Mouse (Mus musculus): ENCODE measurements around the gene Dpf1. TPM values are rescaled to one million over a fixed set of nuclear protein-coding genes. Genes with fewer than 3 reads are reported as not detected.

Dpf1 gene
- polyA plus RNA-seq, 1 experiment from 2014 or later: 2.3 TPM

DNA sequence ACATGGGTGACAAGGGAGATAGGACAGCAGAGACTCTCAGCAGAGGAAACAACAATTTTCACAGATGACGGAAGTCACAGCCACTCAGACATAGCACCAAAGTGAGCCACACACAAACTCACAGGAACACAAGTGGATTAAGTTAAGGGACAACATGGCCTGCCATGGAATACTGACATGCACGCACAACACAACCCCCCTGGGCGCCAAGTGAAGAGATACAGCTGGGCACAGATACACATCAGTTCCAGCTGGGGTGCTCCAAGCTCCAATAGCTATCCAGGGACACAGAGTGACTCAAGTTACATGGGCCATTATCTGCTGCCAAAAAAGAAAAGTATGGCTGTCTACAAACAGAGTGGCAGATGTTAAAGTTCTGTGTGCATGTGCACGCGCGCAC lies 13.9 kb upstream of the Dpf1 start:
- peak overlapping the region; percentile 79 for H3K4me2 ChIP-seq

DNA sequence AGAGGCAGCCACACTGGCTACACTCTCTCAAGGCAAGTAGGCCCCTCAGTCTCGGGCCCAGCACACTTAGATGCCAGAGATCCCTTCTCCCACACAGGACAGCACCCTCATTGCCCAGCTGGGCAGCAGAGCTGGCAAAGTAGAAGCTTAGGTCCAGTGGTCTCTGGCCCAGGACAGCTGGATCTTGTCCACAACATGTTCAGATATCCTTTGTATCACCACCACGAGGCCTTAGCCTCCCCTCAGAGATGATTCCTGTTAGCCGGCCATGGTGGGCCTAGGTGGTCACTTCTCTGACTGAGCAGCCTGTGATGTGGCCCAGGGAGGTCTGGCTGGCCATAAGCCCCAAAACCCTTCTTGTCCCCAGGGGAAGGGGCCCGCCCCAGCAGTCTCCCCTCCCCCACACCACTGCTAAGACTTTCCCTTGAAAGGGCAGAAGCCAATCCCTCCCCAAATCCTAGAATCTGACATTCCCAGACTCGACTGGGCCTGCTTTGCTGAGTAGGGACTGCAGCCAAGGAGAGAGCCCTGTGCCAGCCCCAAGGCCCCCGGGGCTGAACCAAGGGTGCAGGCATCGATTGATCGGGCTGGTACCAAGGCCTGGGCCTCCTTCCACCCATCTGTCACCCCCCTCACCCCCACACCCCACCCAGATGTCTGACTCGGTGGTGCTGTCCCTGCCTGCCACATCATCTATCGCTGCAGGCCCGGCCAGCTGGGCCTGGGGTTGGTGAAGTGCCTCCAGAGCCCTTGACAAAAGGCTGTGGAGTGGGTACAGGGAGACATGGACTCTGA lies 12.9 kb upstream of the Dpf1 start:
- WGBS (ENCODE audit: insufficient replicate concordance): 64% methylated on average over 11 of the region's 11 CpGs
- Histone ChIP-seq H3K27me3 (peaks cover 31% of the 10 kb centered on the region), H3K9ac (no peak overlapping the region), H3K4me1 (replicated peaks) (peaks cover 40% of the 10 kb centered on the region), H3K27ac (no peak overlapping the region), H3K4me2 (no peak overlapping the region), H3K4me3 (replicated peaks) (no peak overlapping the region), H3K36me3 (no peaks in the 10 kb centered on the region), H3K9me3 (replicated peaks) (no peaks in the 10 kb centered on the region)
- ATAC-seq (ENCODE audit: low read depth) (no peak), DNase-seq (no peak)

More for the DNA sequence above, 13.9 kb upstream of the Dpf1 start:
- ATAC-seq (ENCODE audit: low read depth): no peak
- Histone ChIP-seq H3K27me3 (peaks cover 31% of the 10 kb centered on the region), H3K4me3 (replicated peaks) (no peak overlapping the region), H3K9me3 (replicated peaks) (no peaks in the 10 kb centered on the region), H3K36me3 (no peaks in the 10 kb centered on the region), H3K4me1 (replicated peaks) (peaks cover 41% of the 10 kb centered on the region), H3K9ac (no peak overlapping the region), H3K27ac (no peak overlapping the region)
- no peak for DNase-seq
- 86% methylated on average over 6 of the region's 6 CpGs for WGBS (ENCODE audit: insufficient replicate concordance)

- no peak for DNase-seq
- 34% methylated on average over 6 of the region's 7 CpGs for WGBS (ENCODE audit: insufficient replicate concordance)
- Histone ChIP-seq H3K9ac (no peak overlapping the region), H3K27ac (no peak overlapping the region), H3K36me3 (no peaks in the 10 kb centered on the region), H3K4me2 (no peak overlapping the region), H3K4me1 (replicated peaks) (peaks cover 40% of the 10 kb centered on the region), H3K9me3 (replicated peaks) (no peaks in the 10 kb centered on the region), H3K4me3 (replicated peaks) (no peak overlapping the region), H3K27me3 (peaks cover 31% of the 10 kb centered on the region)
- ATAC-seq (ENCODE audit: low read depth): no peak
Observed at GRCm38 (mm10) chr7:29291616-29292457, 11.9 kb upstream of the Dpf1 start.

DNA sequence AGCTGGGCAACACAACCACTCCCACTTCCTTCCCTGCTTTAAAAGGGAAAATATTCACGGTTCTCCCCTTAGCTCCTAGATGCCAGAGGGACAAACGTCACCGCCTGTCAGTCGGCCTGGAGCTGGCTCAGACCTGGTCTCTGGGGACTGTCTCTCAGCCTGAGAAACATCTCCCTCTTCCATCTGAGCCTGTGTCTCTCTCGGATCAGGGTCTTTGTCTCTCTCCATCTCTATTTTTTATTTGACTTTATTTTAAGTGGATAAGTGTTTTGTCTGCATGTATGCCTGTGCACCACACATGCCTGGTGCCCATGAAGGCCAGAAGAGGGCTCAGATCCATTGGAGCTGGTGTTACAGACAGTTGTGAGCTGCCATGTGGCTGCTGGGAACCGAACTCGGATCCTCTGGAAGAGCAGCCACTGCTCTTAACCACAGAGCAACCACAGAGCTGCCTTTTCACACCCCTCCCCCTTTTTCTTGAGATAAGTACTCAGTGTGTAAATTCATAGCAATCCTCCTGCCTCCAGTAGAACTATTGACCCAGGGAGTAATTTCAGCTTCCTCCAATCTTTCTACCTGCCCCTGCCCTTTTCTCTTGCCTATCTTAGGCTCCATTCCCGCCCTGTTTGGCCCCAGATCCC lies 11.2 kb upstream of the Dpf1 start:
- Histone ChIP-seq H3K4me2 (no peak overlapping the region), H3K27ac (no peak overlapping the region), H3K4me3 (replicated peaks) (no peak overlapping the region), H3K27me3 (peaks cover 28% of the 10 kb centered on the region), H3K9me3 (replicated peaks) (no peaks in the 10 kb centered on the region), H3K9ac (no peak overlapping the region), H3K36me3 (no peaks in the 10 kb centered on the region), H3K4me1 (replicated peaks) (peaks cover 40% of the 10 kb centered on the region)
- 19% methylated on average over 8 of the region's 8 CpGs for WGBS (ENCODE audit: insufficient replicate concordance)
- no peak for DNase-seq
- ATAC-seq (ENCODE audit: low read depth): no peak

- ATAC-seq (ENCODE audit: low read depth) (no peak), DNase-seq (no peak)
- H3K27ac ChIP-seq: no peak overlapping the region
- no peak overlapping the region for H3K9ac ChIP-seq
- H3K27me3 ChIP-seq: peaks cover 25% of the 10 kb centered on the region
- H3K36me3 ChIP-seq: no peaks in the 10 kb centered on the region
- no peaks in the 10 kb centered on the region for H3K9me3 ChIP-seq (replicated peaks)
- 52% methylated on average over 19 of the region's 19 CpGs for WGBS (ENCODE audit: insufficient replicate concordance)
- peaks cover 40% of the 10 kb centered on the region for H3K4me1 ChIP-seq (replicated peaks)
- no peak overlapping the region for H3K4me2 ChIP-seq
- H3K4me3 ChIP-seq (replicated peaks): no peak overlapping the region
Observed at GRCm38 (mm10) chr7:29293131-29294065, 10.4 kb upstream of the Dpf1 start.

DNA sequence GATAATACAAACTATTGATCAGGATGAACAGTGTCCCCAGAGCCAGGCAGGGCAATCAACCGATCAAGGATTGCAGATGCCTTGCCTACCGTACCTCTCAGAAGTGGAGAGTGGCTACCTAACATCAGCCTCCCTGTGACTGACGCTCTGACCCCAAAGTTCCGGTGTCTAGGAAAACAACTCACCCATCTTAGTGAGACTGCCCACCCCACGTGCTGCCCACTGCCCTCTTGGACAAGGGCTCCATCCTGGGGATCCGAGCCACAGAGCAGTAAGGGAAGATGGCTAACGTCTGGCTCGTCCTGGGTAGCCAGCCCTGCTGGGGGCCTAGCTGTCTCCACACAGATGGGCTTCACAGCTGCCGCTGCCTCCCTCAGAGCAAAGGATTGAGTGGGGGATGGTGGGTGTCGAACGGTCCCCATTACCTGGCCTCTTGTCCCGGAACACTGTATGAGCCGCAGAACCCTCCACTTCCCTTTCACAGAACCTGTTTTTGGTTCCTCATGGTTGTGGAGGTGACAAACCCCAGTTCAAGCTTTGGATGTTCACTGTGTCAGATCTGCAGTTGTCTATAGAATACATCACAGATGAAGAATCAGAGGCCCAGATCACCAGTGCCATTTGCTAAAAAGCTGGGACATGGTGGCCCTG lies 9.5 kb upstream of the Dpf1 start:
- peaks cover 23% of the 10 kb centered on the region for H3K27me3 ChIP-seq
- peaks cover 32% of the 10 kb centered on the region for H3K4me1 ChIP-seq (replicated peaks)
- WGBS (ENCODE audit: insufficient replicate concordance): 68% methylated on average over 13 of the region's 13 CpGs
- ATAC-seq (ENCODE audit: low read depth) (no peak), DNase-seq (no peak)
- H3K36me3 ChIP-seq: no peaks in the 10 kb centered on the region
- no peak overlapping the region for H3K4me3 ChIP-seq (replicated peaks)
- H3K9me3 ChIP-seq (replicated peaks): no peaks in the 10 kb centered on the region
- H3K9ac ChIP-seq: no peak overlapping the region
- H3K4me2 ChIP-seq: no peak overlapping the region
- H3K27ac ChIP-seq: no peak overlapping the region

GRCm38 (mm10) chr7:29295861-29296647 lies 7.7 kb upstream of the Dpf1 start:
- Histone ChIP-seq H3K9me3 (replicated peaks) (no peaks in the 10 kb centered on the region), H3K27ac (no peak overlapping the region), H3K4me2 (no peak overlapping the region), H3K4me1 (replicated peaks) (peaks cover 23% of the 10 kb centered on the region), H3K4me3 (replicated peaks) (no peak overlapping the region), H3K27me3 (peaks cover 10% of the 10 kb centered on the region), H3K9ac (no peak overlapping the region), H3K36me3 (no peaks in the 10 kb centered on the region)
- 73% methylated on average over 24 of the region's 24 CpGs for WGBS (ENCODE audit: insufficient replicate concordance)
- DNase-seq (no peak), ATAC-seq (ENCODE audit: low read depth) (no peak)

GRCm38 (mm10) chr7:29296998-29297397 lies 6.8 kb upstream of the Dpf1 start:
- ATAC-seq (ENCODE audit: low read depth) (no peak), DNase-seq (no peak)
- peaks cover 18% of the 10 kb centered on the region for H3K4me1 ChIP-seq (replicated peaks)
- peaks cover 14% of the 10 kb centered on the region for H3K27me3 ChIP-seq
- H3K4me2 ChIP-seq: no peak overlapping the region
- no peak overlapping the region for H3K9ac ChIP-seq
- no peaks in the 10 kb centered on the region for H3K9me3 ChIP-seq (replicated peaks)
- no peak overlapping the region for H3K4me3 ChIP-seq (replicated peaks)
- H3K27ac ChIP-seq: no peak overlapping the region
- WGBS (ENCODE audit: insufficient replicate concordance): 14% methylated on average over 10 of the region's 10 CpGs
- no peaks in the 10 kb centered on the region for H3K36me3 ChIP-seq

GRCm38 (mm10) chr7:29301127-29301566 lies 2.6 kb upstream of the Dpf1 start:
- Histone ChIP-seq H3K4me3 (replicated peaks) (no peak overlapping the region), H3K27ac (no peak overlapping the region), H3K27me3 (peaks cover 50% of the 10 kb centered on the region), H3K9me3 (replicated peaks) (no peaks in the 10 kb centered on the region), H3K4me2 (no peak overlapping the region), H3K4me1 (replicated peaks) (peaks cover 21% of the 10 kb centered on the region), H3K9ac (no peak overlapping the region), H3K36me3 (no peaks in the 10 kb centered on the region)
- WGBS (ENCODE audit: insufficient replicate concordance): 5% methylated on average over 7 of the region's 7 CpGs
- no peak for ATAC-seq (ENCODE audit: low read depth)
- DNase-seq: no peak

DNA sequence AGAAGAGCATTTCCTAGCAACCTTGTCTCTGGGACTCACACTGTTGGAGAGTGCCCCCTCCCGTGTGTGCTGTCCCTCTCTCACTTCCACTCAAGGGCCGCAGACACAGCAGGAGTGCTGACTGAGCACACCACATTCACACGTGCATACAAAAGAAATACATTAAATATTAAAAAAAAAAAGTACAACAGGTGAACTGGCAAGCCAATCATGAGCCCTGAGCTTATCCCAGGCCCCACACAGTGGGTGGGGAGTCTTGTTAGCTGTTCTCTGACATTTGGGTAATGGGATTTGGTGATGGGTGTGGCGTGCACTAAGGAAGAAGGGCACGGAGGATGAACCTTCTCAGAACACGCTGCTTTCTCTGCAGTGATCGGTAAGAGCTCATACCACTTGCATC lies 1.1 kb upstream of the Dpf1 start:
- DNase-seq (no peak), ATAC-seq (ENCODE audit: low read depth) (no peak)
- Histone ChIP-seq H3K9me3 (replicated peaks) (no peaks in the 10 kb centered on the region), H3K4me1 (replicated peaks) (peaks cover 32% of the 10 kb centered on the region), H3K4me2 (no peak overlapping the region), H3K4me3 (replicated peaks) (no peak overlapping the region), H3K9ac (no peak overlapping the region), H3K27ac (no peak overlapping the region), H3K27me3 (peaks cover 60% of the 10 kb centered on the region), H3K36me3 (no peaks in the 10 kb centered on the region)
- 54% methylated on average over 7 of the region's 7 CpGs for WGBS (ENCODE audit: insufficient replicate concordance)

Data from liver, embryonic 13.5 days (tissue).